Mouse (Mus musculus) liver, embryonic 16.5 days (tissue): ENCODE results near the gene Reg3d. TPM values are rescaled to one million over a fixed set of nuclear protein-coding genes. Genes with fewer than 3 reads are reported as not detected.

Source experiments
- ATAC-seq: fragments of 200-750 bp; cut with Nextera tagmentation; 2 replicates; pipeline ENCODE4 v1.8.0; 2017; ENCODE audit warnings: low read depth, mild to moderate bottlenecking, moderate number of reproducible peaks, moderate library complexity
- H3K27ac ChIP-seq: fragments of 300-500 bp; sonication (generic); 2 replicates; pipeline ENCODE4 v1.5.1; 2014; ENCODE audit warnings: mild to moderate bottlenecking, low read length
- H3K27me3 ChIP-seq: fragments of 300-500 bp; sonication (generic); 2 replicates; pipeline ENCODE4 v1.6.1; 2014; ENCODE audit warnings: low read depth, low read length, mixed read lengths; ENCODE audit not compliant: control insufficient read depth, insufficient read depth
- H3K36me3 ChIP-seq: fragments of 300-500 bp; sonication (generic); 2 replicates; pipeline ENCODE4 v1.6.1; 2014; ENCODE audit warnings: mild to moderate bottlenecking; ENCODE audit not compliant: control insufficient read depth, insufficient read depth
- H3K4me1 ChIP-seq: fragments of 300-500 bp; sonication (generic); 2 replicates; pipeline ENCODE4 v1.6.1; 2014; ENCODE audit warnings: low read depth, low read length, mixed read lengths; ENCODE audit not compliant: control insufficient read depth
- H3K4me2 ChIP-seq: fragments of 300-500 bp; sonication (generic); 2 replicates; pipeline ENCODE4 v1.6.1; 2014; ENCODE audit warnings: low read depth, low read length, mixed read lengths
- H3K4me3 ChIP-seq: fragments of 300-500 bp; sonication (generic); 2 replicates; pipeline ENCODE4 v1.5.1; 2014; ENCODE audit warnings: low read depth, mild to moderate bottlenecking, low read length
- H3K9ac ChIP-seq: fragments of 300-500 bp; sonication (generic); 2 replicates; pipeline ENCODE4 v1.6.1; 2014; ENCODE audit warnings: low read depth, low read length
- H3K9me3 ChIP-seq: fragments of 300-500 bp; sonication (generic); replicated peaks from 2 replicates; pipeline ENCODE4 v1.6.1; 2016; ENCODE audit warnings: low read length; ENCODE audit not compliant: control insufficient read depth
- WGBS: fragments of 180-500 bp; shearing (Covaris S2); extraction: QIAGEN DNeasy Blood & Tissue Kit; methylation state at CpG from one replicate; pipeline ENCODE4 v1.1.7; 2014; ENCODE audit not compliant: insufficient replicate concordance; 5-methylcytosine and 5-hydroxymethylcytosine counted together
- polyA plus RNA-seq: library from polyadenylated mRNA; unstranded; fragments of >200 nt; fragmentation: Nextera tagmentation; extraction: Ambion mirVana; gene quantifications from 2 replicates; pipeline ENCODE4 v1.2.1, GENCODE M21; 2015

Gene Reg3d
- polyA plus RNA-seq, 1 experiment from 2014 or later: not detected

GRCm38 (mm10) chr6:78340296-78340695 lies 38.4 kb downstream of the Reg3d start:
- Histone ChIP-seq H3K27ac (no peak overlapping the region), H3K4me2 (no peak overlapping the region), H3K9me3 (no peaks in the 10 kb centered on the region), H3K36me3 (no peaks in the 10 kb centered on the region), H3K9ac (no peak overlapping the region), H3K4me1 (no peaks in the 10 kb centered on the region), H3K27me3 (no peaks in the 10 kb centered on the region), H3K4me3 (no peak overlapping the region)
- ATAC-seq: no peak

GRCm38 (mm10) chr6:78331919-78332569 lies 46.6 kb downstream of the Reg3d start:
- no peak overlapping the region for H3K4me2 ChIP-seq
- H3K27ac ChIP-seq: no peak overlapping the region
- ATAC-seq: no peak
- H3K36me3 ChIP-seq: no peaks in the 10 kb centered on the region
- no peaks in the 10 kb centered on the region for H3K4me1 ChIP-seq
- H3K27me3 ChIP-seq: no peaks in the 10 kb centered on the region
- 32% methylated on average over 7 of the region's 7 CpGs for WGBS
- H3K4me3 ChIP-seq: no peak overlapping the region
- H3K9ac ChIP-seq: no peak overlapping the region
- H3K9me3 ChIP-seq: no peaks in the 10 kb centered on the region

- no peaks in the 10 kb centered on the region for H3K27me3 ChIP-seq
- ATAC-seq: no peak
- H3K27ac ChIP-seq: no peak overlapping the region
- H3K9me3 ChIP-seq: no peaks in the 10 kb centered on the region
- no peaks in the 10 kb centered on the region for H3K36me3 ChIP-seq
- no peaks in the 10 kb centered on the region for H3K4me1 ChIP-seq
- no peak overlapping the region for H3K4me3 ChIP-seq
- no peak overlapping the region for H3K9ac ChIP-seq
- no peak overlapping the region for H3K4me2 ChIP-seq
- WGBS: 69% methylated on average over 2 of the region's 2 CpGs
Measured at GRCm38 (mm10) chr6:78329166-78329565, 49.5 kb downstream of the Reg3d start.

- Histone ChIP-seq H3K27me3 (no peaks in the 10 kb centered on the region), H3K4me1 (no peaks in the 10 kb centered on the region), H3K9me3 (no peaks in the 10 kb centered on the region), H3K4me2 (no peak overlapping the region), H3K4me3 (no peak overlapping the region), H3K27ac (no peak overlapping the region), H3K9ac (no peak overlapping the region), H3K36me3 (no peaks in the 10 kb centered on the region)
- no peak for ATAC-seq
Measured at GRCm38 (mm10) chr6:78327798-78328197, 50.9 kb downstream of the Reg3d start.

Other genes starting within 250 kb of the Reg3d start
- gene Reg3b, start 8.2 kb downstream of the Reg3d start, polyA plus RNA-seq: 0.22 TPM in 1 of 2 replicates, not detected in the other
- not detected in 2 replicates for gene Reg3a, start 1.8 kb upstream of the Reg3d start, polyA plus RNA-seq
- gene Reg2, start 16.8 kb upstream of the Reg3d start, polyA plus RNA-seq: not detected in 2 replicates
- gene Reg1, start 43.8 kb upstream of the Reg3d start, polyA plus RNA-seq: 0.44 and 2.3 TPM in 2 replicates
- gene Reg3g, start 90.0 kb upstream of the Reg3d start, polyA plus RNA-seq: not detected in 2 replicates